Mouse (Mus musculus) CD4-positive, CD25-positive, alpha-beta regulatory T cell, adult 4 months (primary cell): ENCODE results near the gene Ms4a4a. TPM values are rescaled to one million over a fixed set of nuclear protein-coding genes. Genes with fewer than 3 reads are reported as not detected.

Source experiments
- ATAC-seq: one replicate; pipeline ENCODE4 v1.8.0; 2017
- polyA plus RNA-seq, 2 experiments: library from polyadenylated mRNA; unstranded; fragments of 100-300 nt; shearing (Covaris generic); gene quantifications; one replicate each; pipeline ENCODE4 v1.2.1; 2017

Ms4a4a gene
- 1 to 10 TPM in 1 of 2 experiments, under 1 TPM in 1; 0.84 to 1.8 TPM for polyA plus RNA-seq

DNA sequence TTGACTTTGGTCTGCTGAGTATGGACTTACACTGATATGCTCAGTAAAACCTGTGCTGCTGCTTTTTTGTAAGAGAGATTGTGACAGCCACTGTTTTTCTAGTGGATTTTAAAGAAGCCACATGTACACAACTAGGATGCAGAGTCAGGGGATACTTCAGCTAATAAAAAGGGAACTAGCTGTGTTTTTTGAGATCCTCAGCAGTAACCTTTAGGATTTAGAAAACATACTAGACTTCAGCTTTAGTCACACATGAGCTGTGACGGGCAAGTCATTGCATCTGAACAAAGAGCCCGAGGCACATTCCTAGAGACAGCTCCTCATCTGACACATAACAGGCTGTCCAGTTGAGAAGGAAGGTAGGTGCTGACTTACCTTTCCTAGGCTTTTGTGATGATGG lies at the start of gene Ms4a4a:
TSS of gene Ms4a4a (plus strand) at position 251 of the 400 bp plus-strand sequence.
- no peak for ATAC-seq

DNA sequence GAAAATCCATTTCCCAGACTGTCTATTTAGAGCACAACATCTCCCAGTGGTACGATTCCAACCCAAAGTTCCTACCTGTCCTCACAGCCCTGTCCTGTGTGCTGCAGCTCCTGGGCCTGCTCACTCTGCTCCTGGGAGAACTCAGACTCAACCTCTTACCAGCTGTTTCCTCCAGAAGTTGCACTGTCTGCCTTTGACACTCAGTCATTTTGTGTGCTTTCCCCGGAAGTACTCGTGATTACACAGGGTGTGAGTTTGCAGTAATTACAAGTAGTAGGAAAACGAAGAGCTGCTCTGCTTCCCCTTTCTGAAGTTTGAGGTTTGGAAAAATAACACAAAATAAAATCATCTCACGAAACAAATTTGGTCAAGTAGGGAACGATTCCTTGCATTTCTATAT lies 39.4 kb upstream of the Ms4a4a start, which contains the start of gene Ms4a7:
TSS of gene Ms4a7 (minus strand) at position 215 of the 400 bp plus-strand sequence.
- no peak for ATAC-seq

DNA sequence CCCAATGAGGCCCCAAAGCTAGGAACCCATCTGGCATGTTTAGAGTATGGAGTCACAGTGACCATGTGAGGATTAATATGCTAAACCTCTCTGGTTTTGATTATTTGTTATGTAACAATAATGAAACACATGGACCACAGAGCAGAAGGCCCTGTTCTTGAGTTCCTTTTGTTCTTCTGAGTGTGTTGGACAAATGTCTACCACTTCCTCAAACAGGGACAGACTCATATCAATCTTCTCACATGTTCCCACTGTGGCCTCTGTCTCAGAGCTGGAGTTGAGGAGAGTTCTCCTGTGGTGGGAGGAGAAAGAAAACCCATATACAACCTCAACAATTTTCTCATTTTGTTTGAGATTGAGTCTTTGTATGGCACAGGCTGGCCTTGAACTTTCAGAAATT lies 32.2 kb upstream of the Ms4a4a start:
- ATAC-seq: no peak

DNA sequence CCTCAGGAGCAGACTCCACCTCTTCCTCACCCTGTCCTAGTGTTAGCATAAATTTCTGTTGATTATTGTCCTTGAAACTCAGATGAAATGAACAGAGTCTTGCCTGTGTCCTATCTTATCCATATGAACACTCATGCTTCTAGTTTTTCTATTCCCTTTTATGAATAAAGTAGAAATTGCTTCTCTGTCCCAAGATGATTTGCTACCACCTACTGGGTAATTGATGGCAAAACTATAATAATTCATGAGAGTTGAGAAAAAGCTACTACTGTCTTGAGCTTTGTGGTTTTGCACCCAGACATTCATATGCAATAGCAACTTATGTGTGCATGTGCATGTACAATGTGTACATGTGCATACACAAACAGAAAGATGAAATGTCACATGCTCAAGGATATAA lies 31.3 kb upstream of the Ms4a4a start:
- no peak for ATAC-seq

DNA sequence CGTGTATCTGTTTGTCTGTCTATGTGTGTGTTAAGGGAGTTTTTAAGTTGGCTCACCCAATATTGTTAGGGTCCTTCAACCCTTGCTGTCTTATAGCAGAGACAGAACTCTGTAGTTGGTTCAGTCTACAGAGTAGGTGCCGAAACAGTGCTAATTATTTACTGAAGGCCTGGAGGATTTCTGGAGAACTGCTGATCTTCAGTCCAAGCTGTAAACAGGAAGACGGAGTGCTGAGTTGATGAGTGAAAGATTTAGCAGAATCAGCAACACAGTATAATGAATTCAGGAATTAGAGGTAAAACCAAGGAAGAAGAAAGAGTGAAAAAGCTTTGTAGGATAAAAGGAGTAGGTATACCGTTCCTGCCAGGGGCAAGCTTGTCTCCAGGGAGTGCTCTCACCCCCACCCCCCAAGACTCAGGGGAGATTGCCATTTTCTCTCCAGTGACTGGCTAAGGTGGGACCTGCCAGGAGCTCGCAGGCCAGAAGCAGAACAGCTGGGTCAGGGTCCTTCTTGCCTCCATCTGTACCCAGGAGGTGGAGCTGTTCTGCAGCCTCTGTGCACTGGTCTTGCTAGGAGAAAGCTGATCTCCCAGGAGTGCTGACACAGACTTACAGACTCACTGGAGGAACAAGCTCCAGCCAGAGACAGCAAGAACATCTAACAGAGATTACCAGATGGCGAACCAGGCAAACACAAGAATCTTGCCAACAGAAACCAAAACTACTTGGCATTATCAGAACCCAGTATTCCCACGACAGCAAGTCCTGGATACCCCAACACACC lies 25.4 kb upstream of the Ms4a4a start:
- no peak for ATAC-seq

DNA sequence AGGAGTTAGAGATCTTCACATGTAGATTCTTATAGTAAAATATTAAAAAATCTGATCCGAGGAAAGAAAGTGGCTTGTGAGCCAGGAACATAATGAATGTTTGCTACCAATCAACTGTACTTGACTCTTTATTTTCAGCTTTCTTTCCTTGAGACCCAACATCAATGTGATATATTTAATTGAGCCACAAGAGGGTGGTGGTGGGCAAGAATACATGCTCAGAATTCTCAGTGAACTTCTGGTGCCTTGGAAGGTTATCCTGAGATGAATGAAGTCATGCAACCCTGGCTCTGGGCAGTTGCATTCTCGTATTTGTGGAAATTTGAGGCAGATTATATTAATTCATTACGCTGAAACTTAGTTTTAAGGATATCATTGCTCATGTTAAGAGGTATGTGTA lies 23.4 kb upstream of the Ms4a4a start:
- ATAC-seq: no peak

DNA sequence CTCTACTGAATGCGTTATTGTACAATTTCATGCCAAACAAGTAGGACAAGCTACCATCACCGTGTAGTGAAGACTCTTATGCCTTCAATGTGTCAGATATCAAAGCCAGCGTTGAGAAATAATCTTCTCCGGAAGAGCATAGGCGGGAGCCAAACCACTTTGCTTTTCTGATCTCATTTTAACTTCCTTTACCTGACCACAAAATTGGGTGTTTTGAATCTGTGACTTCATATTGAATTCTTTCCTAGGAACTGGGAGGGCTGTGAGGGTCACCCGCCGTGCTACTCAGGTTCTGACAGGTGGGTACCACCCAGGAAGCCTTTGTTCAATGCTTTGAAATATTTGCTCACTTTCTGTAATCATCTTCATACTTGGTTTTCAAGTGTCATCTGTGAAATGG lies 19.6 kb upstream of the Ms4a4a start:
- ATAC-seq: peak; percentile 87

DNA sequence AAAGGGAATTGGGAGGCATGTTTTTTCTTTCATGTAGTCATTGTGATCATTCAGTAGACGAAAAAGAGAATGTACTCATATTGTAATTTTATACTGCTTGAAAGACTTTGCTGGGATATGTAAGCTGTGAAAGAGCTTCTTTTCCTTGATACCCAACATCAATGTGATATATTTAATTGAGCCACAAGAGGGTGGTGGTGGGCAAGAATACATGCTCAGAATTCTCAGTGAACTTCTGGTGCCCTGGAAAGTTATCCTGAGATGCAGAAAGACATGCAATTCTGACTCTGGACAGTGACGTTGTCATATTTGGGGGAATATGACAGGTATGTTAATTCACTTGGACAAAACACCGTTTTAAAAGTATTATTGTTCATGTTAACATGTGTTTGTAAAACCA lies 15.2 kb upstream of the Ms4a4a start:
- peak; percentile 32 for ATAC-seq

DNA sequence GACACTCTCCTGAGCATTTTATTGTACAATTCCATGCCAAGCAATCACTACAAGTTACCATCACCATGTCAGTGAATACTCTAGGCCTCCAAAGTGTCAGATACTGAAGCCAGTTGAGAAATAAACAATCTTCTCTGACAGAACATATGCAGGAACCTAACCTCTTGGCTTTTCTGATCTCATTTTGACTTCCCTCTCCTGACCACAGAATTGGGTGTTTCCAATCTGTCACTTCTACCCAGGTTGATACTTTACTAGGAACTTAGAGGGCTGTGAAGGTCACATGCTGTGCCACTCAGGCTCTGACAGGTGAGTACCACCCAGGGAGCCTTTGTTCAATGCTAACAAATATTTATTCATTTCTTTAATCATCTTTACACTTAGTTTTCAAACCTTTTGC lies 13.3 kb upstream of the Ms4a4a start:
- ATAC-seq: peak; percentile 82

DNA sequence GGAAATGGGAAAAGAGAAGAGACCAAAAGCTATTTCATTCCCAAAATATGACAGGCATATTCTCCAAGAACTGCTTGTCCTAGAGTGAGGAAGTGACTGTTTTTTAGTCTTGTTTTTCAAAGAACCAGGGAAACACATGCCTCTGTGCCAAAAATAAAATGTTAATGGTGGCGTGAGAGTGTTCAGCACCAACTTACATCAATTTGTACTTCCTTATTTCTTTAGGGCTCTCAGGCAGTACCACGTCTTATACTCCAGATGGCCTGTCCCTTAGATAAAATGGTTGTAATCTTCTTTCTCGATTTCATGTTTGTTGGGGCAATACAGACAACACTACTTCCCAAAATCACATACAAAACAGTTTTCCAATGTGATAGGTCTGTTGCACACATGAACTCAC lies 7.0 kb upstream of the Ms4a4a start:
- no peak for ATAC-seq

DNA sequence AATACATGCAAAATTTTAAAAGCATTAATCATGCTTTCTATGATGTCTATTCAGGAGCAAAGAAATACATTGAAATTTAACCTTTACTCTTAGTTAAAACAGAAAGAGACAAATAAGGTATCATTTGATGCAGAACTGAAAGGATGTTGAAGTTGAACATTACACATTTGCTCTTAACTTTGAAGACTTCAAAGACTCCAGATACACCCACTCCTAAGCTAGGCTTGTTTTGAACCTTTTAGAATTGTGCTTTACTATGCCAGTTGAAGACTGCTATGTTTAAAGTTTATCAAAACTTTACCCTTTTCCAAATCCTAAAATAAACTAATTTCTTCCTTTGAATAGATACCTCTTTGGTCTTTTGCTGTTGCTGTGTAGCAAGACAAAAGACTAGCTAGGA lies 4.1 kb upstream of the Ms4a4a start:
- peak; percentile 71 for ATAC-seq

DNA sequence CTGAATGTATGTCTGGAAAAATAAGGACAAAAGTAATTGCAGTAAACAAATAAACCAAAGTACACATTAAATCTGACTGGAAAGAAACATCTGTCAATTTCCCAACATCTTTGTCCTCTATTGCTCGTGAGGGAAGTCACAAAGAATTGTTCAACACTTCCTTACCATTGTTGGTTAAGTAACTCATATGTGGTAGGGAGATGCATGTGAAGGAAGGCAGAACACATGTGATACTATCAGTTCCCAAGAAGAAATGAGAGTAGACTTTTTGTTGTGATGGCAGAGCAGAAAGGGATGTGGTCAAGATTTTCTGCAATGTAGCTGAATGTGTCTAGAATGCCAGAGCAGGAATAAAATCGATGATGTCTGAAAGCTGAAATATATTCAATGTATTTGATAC lies 1.1 kb downstream of the Ms4a4a start:
- no peak for ATAC-seq

DNA sequence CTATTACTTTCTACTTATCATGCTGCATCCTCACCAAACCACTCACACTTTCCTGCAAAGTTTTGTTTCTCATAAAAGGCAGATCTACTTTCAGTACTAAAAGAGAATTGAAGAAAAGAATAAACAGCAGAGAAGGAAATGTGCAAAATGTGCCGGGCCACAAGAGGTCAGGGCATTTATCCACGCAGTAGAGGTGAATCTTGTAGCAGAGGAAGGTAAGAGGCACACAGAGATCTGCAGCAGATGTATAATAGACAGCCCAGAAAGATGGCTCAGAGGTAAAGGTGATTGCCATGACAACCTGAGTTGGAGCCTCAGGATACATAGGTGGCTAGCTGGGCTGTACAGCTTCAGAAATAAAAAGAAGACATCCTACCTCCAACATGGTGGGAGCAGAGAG lies 11.8 kb downstream of the Ms4a4a start:
- peak; percentile 74 for ATAC-seq

DNA sequence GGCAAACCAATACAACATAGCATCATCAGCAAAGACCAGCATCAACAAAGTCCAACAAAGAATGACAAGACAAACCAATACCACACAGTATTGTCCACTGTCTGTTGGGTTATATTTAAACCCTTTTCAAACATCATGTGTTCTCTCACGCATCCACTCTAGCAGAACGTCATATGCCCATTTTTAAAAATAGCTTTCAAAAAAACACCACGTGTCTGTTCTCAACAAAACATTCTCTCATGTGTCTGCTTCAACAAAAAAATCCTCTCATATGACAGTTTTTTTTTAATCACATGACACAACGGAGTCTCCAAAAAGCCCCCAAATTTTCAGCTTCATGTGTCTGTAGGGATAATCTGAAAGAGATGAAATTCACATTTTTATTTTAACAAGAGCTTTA lies 12.4 kb downstream of the Ms4a4a start:
- peak; percentile 37 for ATAC-seq

DNA sequence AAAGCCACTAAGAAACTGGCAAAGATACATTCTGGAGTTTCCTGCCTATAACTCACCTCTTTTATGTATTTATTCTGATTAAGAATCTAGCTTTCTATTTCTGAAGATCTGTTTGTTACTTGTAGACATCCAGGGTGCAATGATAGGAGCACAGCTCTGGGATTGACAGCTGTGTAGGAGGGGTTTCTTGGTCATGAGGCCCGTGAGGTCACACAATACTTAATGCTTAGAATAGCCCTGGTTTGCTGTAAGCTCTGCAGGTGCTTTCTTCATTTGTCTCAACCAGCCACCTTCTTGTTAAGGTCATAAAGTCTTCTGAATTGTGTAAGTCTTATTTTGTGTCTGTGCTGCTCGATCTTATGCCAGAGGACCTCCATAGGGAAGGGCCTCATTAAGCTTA lies 13.6 kb downstream of the Ms4a4a start:
- ATAC-seq: no peak

DNA sequence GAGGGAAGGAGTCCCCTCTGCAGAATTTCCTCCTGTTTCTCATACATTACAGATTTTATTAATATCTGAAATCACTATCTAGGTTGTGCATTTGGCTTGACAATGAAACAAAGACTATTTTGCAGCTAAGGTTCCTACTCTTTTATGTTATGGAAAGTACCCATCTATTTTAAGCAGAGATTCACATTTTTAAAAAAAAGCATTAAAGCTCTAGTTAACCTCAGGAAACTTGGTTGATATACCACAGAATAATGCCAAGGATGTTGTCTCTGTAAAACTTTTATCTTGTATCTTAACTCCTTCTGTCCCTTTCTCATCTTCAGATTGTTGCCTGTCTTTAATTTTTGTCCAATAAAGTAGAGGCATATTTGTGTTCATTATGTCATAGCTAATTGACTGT lies 20.4 kb downstream of the Ms4a4a start:
- peak; percentile 51 for ATAC-seq

DNA sequence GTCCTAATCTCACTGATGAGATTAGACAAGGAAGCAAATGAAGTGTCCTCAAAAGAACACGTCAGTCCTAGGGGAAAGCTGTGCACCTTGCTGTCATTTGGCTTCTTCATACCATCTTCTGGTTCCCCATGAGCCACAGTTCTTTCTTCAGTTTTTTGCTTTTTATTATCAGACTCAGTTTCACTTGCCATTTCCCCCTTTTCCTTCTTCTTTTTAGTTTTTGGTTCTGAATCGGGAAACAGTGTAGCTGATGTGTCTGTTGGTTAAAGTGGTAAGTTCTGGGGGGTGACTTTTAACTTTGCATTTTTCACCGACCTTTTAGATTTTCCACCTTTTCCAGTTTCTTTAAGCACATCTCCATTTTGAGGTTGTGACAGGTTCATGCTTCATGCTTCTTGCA lies 29.2 kb downstream of the Ms4a4a start, which contains the start of gene Ms4a4c:
TSS of gene Ms4a4c (plus strand) at position 244 of the 400 bp plus-strand sequence.
- no peak for ATAC-seq

DNA sequence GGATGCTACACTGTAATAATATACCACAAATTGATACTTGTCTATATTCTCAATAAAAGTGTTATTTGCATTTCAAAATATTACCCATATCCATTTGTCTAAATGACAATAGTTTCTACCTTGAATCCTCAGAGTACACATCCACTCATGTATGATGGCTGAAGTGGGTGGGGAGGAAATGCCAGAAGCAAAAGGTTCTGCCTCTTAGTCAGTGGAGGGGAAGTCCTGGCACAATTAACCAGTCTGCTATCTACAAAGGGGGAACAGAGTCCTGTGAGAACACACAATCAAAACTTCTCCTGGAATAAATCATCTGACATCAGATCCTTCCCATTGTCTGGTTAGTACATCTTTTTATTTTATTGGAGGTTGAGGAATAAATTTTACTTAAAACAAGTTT lies 32.1 kb downstream of the Ms4a4a start:
- peak; percentile 66 for ATAC-seq

DNA sequence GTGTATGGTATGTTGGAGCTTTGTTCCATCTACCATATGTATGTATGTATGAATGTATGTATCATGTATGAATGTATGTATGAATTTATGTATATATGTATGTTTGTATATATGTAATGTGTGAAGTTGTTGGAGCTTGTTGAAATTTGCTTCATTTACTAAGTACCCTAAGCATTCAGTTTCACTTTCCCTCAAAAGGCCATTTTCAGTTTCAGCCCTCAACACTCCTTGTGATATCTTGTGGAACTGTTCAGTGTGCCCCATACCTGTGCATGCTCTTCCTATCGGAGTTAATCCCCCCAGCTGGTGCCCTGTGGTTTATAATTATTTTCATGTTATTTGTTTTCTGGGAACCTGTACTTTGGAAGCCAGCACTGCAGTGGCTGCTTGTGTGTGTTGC lies 33.3 kb downstream of the Ms4a4a start:
- ATAC-seq: peak; percentile 48

DNA sequence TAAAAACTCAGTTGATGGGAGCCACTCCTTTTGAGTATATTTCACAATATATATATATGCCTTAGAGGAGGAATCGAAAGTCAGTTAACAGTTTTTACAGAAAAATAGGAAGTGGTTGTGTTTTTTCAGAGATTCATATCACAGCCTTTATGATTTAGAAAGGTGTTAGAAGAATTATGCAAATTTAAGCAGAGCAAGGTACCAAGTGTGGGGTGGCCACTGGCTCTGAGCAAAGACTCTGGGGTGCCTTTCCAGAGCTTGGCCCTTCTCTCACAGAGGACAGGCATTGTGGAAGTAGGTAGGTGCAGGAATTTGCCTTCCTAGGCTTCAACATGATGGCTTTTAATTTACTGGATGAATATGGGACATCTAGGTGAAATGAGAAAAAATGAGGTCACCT lies 36.3 kb downstream of the Ms4a4a start:
- peak; percentile 59 for ATAC-seq

DNA sequence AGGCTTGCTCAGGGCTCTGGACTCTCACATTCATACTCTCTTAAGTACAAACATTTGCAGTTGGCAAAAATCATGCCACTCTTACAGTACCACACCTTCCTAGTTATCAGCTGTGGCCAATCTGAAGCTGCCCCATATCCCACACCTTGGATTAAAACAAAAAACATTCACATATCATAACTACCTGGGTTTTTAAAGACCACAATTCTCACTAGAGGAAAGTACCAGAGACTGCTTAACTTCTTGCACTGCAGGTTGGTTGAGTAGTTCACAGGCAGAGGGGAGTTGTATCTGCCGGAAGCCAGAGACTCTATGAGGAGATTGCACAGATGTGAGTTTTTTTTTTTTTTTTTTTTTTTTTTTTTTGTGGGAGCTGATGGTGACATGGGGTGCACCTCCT lies 38.8 kb downstream of the Ms4a4a start:
- ATAC-seq: peak; percentile 53

DNA sequence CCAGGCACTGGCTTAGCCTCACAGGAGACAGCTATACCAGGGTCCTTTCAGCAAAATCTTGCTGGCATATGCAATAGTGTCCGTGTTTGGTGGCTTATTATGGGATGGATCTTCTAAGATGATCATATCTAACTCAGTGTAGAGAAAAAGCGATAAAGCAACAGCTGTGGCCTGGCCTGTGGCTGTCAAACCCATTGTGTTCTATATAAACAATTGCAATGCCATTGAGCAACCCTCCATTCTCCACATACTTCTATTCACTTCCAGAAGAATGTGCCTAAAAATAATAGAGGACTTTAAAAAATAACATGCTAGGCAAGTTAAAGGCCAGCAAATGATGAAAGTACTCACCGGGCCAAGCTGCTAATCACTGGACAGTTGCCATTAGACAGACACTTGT lies 40.3 kb downstream of the Ms4a4a start:
- no peak for ATAC-seq

DNA sequence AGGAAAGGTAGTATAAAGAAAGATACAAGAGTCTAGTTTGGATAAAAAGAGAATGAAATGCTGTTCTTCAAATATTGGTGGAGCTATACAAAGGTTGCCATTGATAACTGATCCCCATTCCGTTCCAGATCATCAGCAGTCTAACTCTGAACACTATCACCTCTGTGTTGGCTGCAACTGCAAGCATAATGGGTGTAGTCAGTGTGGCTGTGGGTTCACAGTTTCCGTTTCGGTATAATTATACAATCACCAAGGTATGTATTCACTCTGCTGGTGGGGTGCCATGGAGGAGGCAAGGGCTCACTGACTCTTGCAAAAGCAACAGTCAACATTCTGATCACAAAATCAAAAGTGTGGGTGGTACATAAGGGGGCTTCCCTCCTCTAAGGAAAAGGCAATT lies 43.5 kb downstream of the Ms4a4a start:
- peak; percentile 80 for ATAC-seq

DNA sequence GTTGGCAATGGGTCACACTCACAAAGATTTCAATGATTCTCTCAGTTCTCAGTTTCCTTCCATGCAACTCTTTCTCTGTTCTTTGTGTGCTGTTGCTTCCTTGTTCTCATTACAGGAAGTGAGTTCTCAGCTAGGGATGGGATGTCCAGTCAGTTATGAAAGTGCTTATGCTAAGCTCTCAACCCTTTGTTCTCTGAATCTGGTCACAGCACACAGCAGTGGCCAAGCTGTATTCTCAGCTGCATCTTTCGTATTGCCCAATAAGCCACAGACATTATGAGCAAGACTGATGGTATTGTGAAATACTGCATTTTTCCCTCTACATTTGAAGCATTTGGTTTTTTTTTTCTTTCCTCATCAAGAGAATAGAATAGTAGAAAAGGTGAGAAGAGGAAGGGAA lies 55.9 kb downstream of the Ms4a4a start:
- ATAC-seq: peak; percentile 46
